Mouse (Mus musculus) CH12.LX (cell line): ENCODE results near the gene Slc38a9. TPM values are rescaled to one million over a fixed set of nuclear protein-coding genes. Genes with fewer than 3 reads are reported as not detected.

Experiments used
- DNase-seq: peaks from one replicate; pipeline ENCODE4 v3.0.0-alpha.2; 2013; ENCODE audit errors: extremely low read depth
- H3K27ac ChIP-seq: 2 replicates; pipeline ENCODE4 v1.5.1; 2012; ENCODE audit warnings: low read depth, mild to moderate bottlenecking, control low read depth, moderate library complexity; ENCODE audit not compliant: insufficient read depth
- H3K27me3 ChIP-seq: replicated peaks from 2 replicates; pipeline ENCODE3; 2012; ENCODE audit warnings: inconsistent platforms
- H3K36me3 ChIP-seq, 2 experiments: replicated peaks in 1 of 2; 2 replicates each; pipeline versions ENCODE3 to v1.6.1; 2012; ENCODE audit warnings: inconsistent platforms in 1 of 2, low read length in 1 of 2, mild to moderate bottlenecking in 1 of 2, mixed read lengths in 1 of 2, moderate library complexity in 1 of 2; ENCODE audit not compliant: control insufficient read depth in 1 of 2, insufficient read depth in 1 of 2
- H3K4me1 ChIP-seq, 2 experiments: 2 replicates each; pipeline ENCODE4 v1.6.1; 2012; ENCODE audit warnings: inconsistent platforms in 1 of 2, moderate library complexity in 1 of 2; ENCODE audit not compliant: insufficient read depth in 2 of 2, control insufficient read depth in 1 of 2
- H3K4me2 ChIP-seq: 2 replicates; pipeline ENCODE4 v1.6.1; 2012; ENCODE audit warnings: low read depth, mild to moderate bottlenecking, control low read depth; ENCODE audit not compliant: poor library complexity, insufficient read depth, severe bottlenecking
- H3K4me3 ChIP-seq, 3 experiments: fragments of 150-350 bp in 1 of 3; sonication (generic) in 1 of 3; replicated peaks in 1 of 3; 2 replicates each; pipeline versions ENCODE3 to v1.5.1; 2011 to 2012; ENCODE audit warnings: low read depth in 2 of 3, low read length in 2 of 3, mild to moderate bottlenecking in 2 of 3, moderate library complexity in 2 of 3, control low read depth in 1 of 3, improper control_type of control experiment in 1 of 3, inconsistent platforms in 1 of 3, mixed read lengths in 1 of 3; ENCODE audit not compliant: poor library complexity in 1 of 3
- H3K79me2 ChIP-seq: replicated peaks from 2 replicates; pipeline ENCODE4 v1.6.1; 2012; ENCODE audit warnings: mild to moderate bottlenecking, moderate library complexity; ENCODE audit not compliant: control insufficient read depth, poor library complexity, insufficient read depth, severe bottlenecking; ENCODE audit errors: extremely low read depth
- H3K9ac ChIP-seq: 2 replicates; pipeline ENCODE4 v1.6.1; 2012; ENCODE audit warnings: low read depth, mild to moderate bottlenecking, control low read depth, moderate library complexity; ENCODE audit not compliant: insufficient read depth
- H3K9me3 ChIP-seq: replicated peaks from 2 replicates; pipeline ENCODE3; 2012; ENCODE audit warnings: low read length, inconsistent platforms, mixed read lengths
- E2F4 ChIP-seq: IDR thresholded peaks from 2 replicates; pipeline ENCODE4 v1.6.1; 2011; ENCODE audit warnings: low read depth, low read length, improper control_type of control experiment; ENCODE audit not compliant: insufficient replicate concordance
- GABPA ChIP-seq: IDR thresholded peaks from 2 replicates; pipeline ENCODE4 v1.6.1; 2012; ENCODE audit warnings: low read depth, low read length, improper control_type of control experiment, inconsistent platforms; ENCODE audit not compliant: insufficient replicate concordance
- JUND ChIP-seq: conservative IDR thresholded peaks from 2 replicates; pipeline ENCODE4 v1.6.1; 2011; ENCODE audit warnings: low read depth, low read length, improper control_type of control experiment
- KAT2A ChIP-seq: IDR thresholded peaks from 2 replicates; pipeline ENCODE4 v1.6.1; 2012; ENCODE audit warnings: low read length, improper control_type of control experiment, inconsistent platforms; ENCODE audit not compliant: insufficient replicate concordance
- MAFK ChIP-seq: IDR thresholded peaks from 2 replicates; pipeline ENCODE4 v1.6.1; 2011; ENCODE audit warnings: low read length, improper control_type of control experiment; ENCODE audit not compliant: insufficient replicate concordance
- MAX ChIP-seq: IDR thresholded peaks from 2 replicates; pipeline ENCODE4 v1.6.1; 2011; ENCODE audit warnings: low read length, improper control_type of control experiment
- MAZ ChIP-seq: IDR thresholded peaks from 2 replicates; pipeline ENCODE4 v1.6.1; 2012; ENCODE audit warnings: low read depth, mild to moderate bottlenecking, inconsistent platforms, low read length, improper control_type of control experiment, moderate library complexity
- MXI1 ChIP-seq: IDR thresholded peaks from 2 replicates; pipeline ENCODE4 v1.6.1; 2011; ENCODE audit warnings: mild to moderate bottlenecking, low read depth, low read length, improper control_type of control experiment
- PAX5 ChIP-seq: IDR thresholded peaks from 2 replicates; pipeline ENCODE4 v1.6.1; 2012; ENCODE audit warnings: low read length, inconsistent platforms, mixed read lengths
- POLR2A ChIP-seq: IDR thresholded peaks from 2 replicates; pipeline ENCODE4 v1.6.1; 2011; ENCODE audit warnings: low read depth, mild to moderate bottlenecking, improper control_type of control experiment, low read length
- RCOR1 ChIP-seq: conservative IDR thresholded peaks from 2 replicates; pipeline ENCODE4 v1.6.1; 2012; ENCODE audit warnings: low read depth, mild to moderate bottlenecking, inconsistent platforms, low read length, improper control_type of control experiment
- SIN3A ChIP-seq: IDR thresholded peaks from 2 replicates; pipeline ENCODE4 v1.6.1; 2012; ENCODE audit warnings: low read length, improper control_type of control experiment, inconsistent platforms
- TCF12 ChIP-seq: IDR thresholded peaks from 2 replicates; pipeline ENCODE4 v1.6.1; 2014; ENCODE audit warnings: low read depth, mild to moderate bottlenecking, inconsistent platforms, low read length, improper control_type of control experiment
- UBTF ChIP-seq: IDR thresholded peaks from 2 replicates; pipeline ENCODE4 v1.6.1; 2012; ENCODE audit warnings: low read depth, mild to moderate bottlenecking, inconsistent platforms, low read length, improper control_type of control experiment, moderate library complexity
- USF1 ChIP-seq: IDR thresholded peaks from 2 replicates; pipeline ENCODE4 v1.6.1; 2014; ENCODE audit warnings: low read depth, mild to moderate bottlenecking, inconsistent platforms, low read length, improper control_type of control experiment
- USF2 ChIP-seq: conservative IDR thresholded peaks from 2 replicates; pipeline ENCODE4 v1.6.1; 2011; ENCODE audit warnings: low read depth, low read length, improper control_type of control experiment
- ZKSCAN1 ChIP-seq: IDR thresholded peaks from 2 replicates; pipeline ENCODE4 v1.6.1; 2012; ENCODE audit warnings: low read depth, inconsistent platforms, low read length, improper control_type of control experiment, borderline replicate concordance
- dilution Hi-C: fragments of 300-500 bp; cut with MboI; formaldehyde crosslinking; loops from 2 replicates; pipeline ENCODE4 v1.14.3; 2020; ENCODE audit warnings: low sequenced_read_pairs; ENCODE audit not compliant: extremely low pct_unique_long_range_greater_than_20kb, extremely low pct_ligation_motif_present
- in situ Hi-C: fragments of 300-500 bp; cut with MboI; formaldehyde crosslinking; loops from 3 replicates; pipeline ENCODE4 v1.14.3; 2019; ENCODE audit warnings: low sequenced_read_pairs, low pct_ligation_motif_present, low pct_unique_long_range_greater_than_20kb, mixed read lengths
- polyA plus RNA-seq: library from polyadenylated mRNA; unstranded; fragments of >175 nt; gene quantifications from 2 replicates; pipeline ENCODE4 v1.2.1, GENCODE M21; 2012; ENCODE audit warnings: low read depth; ENCODE audit not compliant: insufficient read length
- total RNA-seq, 2 experiments: library from RNA; depleted of rRNA; stranded (reverse); fragments of 300-350 nt in 1 of 2; fragments of >200 nt in 1 of 2; gene quantifications; 2 replicates each; pipeline ENCODE4 v1.2.3; 2012 to 2014

Gene Slc38a9
- total and polyA plus RNA-seq, 3 experiments: 7.8 to 10.4 (median 10.0) TPM

DNA sequence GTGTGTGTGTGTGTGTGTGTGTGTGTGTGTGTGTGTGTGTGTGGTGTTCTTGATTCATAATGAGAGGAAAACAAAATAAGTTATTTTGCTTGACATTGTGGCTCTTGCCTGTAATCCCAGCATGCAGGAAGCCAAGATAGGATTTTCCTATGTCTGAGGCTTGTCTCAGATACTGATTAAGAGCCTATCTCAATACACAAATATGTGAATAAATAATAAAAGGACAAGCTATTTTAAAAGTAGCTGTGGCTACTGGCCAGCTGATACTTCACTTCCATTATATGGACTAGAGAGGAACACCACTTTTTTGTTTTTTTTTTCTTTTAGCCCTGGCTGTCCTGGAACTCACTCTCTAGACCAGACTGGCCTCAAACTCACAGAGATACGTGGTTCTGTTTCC lies 101.2 kb downstream of the Slc38a9 start:
- no peak for TF ChIP-seq USF2
- no peak for TF ChIP-seq MAFK
- no peak for TF ChIP-seq MAX
- no peak for TF ChIP-seq RCOR1
- no peak for TF ChIP-seq GABPA
- TF ChIP-seq USF1: no peak
- TF ChIP-seq ZKSCAN1: no peak
- no peak for TF ChIP-seq JUND
- TF ChIP-seq E2F4: no peak
- no peak for TF ChIP-seq SIN3A
- H3K4me2 ChIP-seq: no peak overlapping the region
- H3K27ac ChIP-seq: no peak overlapping the region
- no peak overlapping the region for H3K9ac ChIP-seq
- in situ Hi-C loops (no loop called here), dilution Hi-C loops (no loop called here)
- H3K4me3 ChIP-seq: no peak overlapping the region
- H3K36me3 ChIP-seq: no peaks in the 10 kb centered on the region
- H3K9me3 ChIP-seq: no peaks in the 10 kb centered on the region
- H3K79me2 ChIP-seq: no peaks in the 10 kb centered on the region
- H3K27me3 ChIP-seq: no peaks in the 10 kb centered on the region
- H3K4me1 ChIP-seq: peaks cover 17 to 45% of the 10 kb centered on the region in 2 experiments
- DNase-seq: no peak

- H3K27ac ChIP-seq: no peak overlapping the region
- dilution Hi-C loops (no loop called here), in situ Hi-C loops (no loop called here)
- DNase-seq: no peak
- no peaks in the 10 kb centered on the region for H3K79me2 ChIP-seq
- H3K4me2 ChIP-seq: no peak overlapping the region
- H3K4me3 ChIP-seq: no peak overlapping the region
- no peak for TF ChIP-seq MXI1
- TF ChIP-seq MAX: no peak
- TF ChIP-seq SIN3A: no peak
- no peak for TF ChIP-seq MAZ
- no peak for TF ChIP-seq KAT2A
- TF ChIP-seq POLR2A: no peak
- no peak for TF ChIP-seq PAX5
- TF ChIP-seq TCF12: no peak
- TF ChIP-seq USF2: no peak
- no peak for TF ChIP-seq MAFK
- no peak for TF ChIP-seq UBTF
- H3K9me3 ChIP-seq: no peaks in the 10 kb centered on the region
- peaks cover 13 to 38% of the 10 kb centered on the region in 2 experiments for H3K4me1 ChIP-seq
- H3K27me3 ChIP-seq: no peaks in the 10 kb centered on the region
- no peaks in the 10 kb centered on the region for H3K36me3 ChIP-seq
- no peak overlapping the region for H3K9ac ChIP-seq
Observed at GRCm38 (mm10) chr13:112762548-112762947, 102.0 kb downstream of the Slc38a9 start.
